13 mouse cellular contexts compared by ENCODE assay signal in the genomic region with DNA sequence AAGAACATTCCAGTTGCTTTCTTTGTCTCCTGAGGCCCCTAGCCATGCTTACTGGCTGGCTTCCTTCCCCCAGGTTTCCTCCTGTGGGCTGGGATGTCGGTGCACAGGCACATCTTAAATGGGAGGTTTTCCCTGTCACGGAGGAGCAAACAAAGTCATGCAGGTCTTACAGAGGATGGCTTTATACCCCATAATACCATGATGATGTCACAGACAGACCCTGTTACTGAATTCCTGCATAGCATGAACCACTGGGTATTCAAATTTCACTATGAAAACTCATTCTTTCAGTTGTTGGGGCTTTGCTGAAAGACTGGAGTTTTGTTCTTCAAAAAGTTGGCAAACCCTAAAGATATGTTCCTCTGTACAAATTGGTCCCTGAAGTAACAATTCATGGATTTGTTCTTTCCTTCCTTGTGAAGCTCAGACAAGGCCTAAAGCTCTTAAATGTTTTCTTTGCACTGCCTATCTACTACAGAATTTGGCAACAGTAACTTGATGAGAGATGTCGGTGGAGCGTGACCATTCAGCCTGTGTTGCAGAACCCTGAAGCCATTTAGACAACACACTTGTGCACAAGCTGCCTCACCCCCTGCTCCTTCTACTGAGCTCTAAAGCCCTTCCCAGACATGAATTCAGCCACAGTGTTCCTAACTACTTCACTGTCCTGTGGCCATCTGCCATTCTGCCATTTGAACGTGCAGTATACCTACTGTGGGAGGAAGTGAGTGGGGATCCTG. TPM values are rescaled to one million over a fixed set of nuclear protein-coding genes. Genes with fewer than 3 reads are reported as not detected.
DNase-seq lines count a peak whose midpoint lies in the region; ATAC-seq lines count a peak whose summit lies in the region.
"Had no signal": no experiment of that assay in that cellular context is flagged by ENCODE, and none has a peak within 500 bp of the region (broad histone marks: within the 10 kb centered on the region; RNA-seq: fewer than 3 reads in every experiment).

No protein-coding gene starts in this region.

- no peak for ATAC-seq in hindbrain, embryonic 15.5 days (ENCODE audit: low FRiP score, low read depth)
- no peak for ATAC-seq in hindbrain, embryonic 11.5 days (ENCODE audit: low FRiP score)
- ATAC-seq in embryonic facial prominence, embryonic 13.5 days (ENCODE audit: insufficient number of reproducible peaks, insufficient read depth, low FRiP score, low TSS enrichment, low read depth): no peak
- ATAC-seq in kidney, embryonic 16.5 days (ENCODE audit: low FRiP score, low TSS enrichment): peak; percentile 79
- no peak for ATAC-seq in megakaryocyte-erythroid progenitor cell, adult 5-6 weeks (replicated peaks; ENCODE audit: low FRiP score, low TSS enrichment, poor library complexity, severe bottlenecking)

- no peak overlapping the region for H3K4me2 ChIP-seq in hindbrain, embryonic 15.5 days
- H3K4me2 ChIP-seq in hindbrain, embryonic 11.5 days (replicated peaks; ENCODE audit: low read depth, low read length): no peak overlapping the region
- H3K4me2 ChIP-seq in embryonic facial prominence, embryonic 13.5 days: no peak overlapping the region
- no peak overlapping the region for H3K4me2 ChIP-seq in kidney, embryonic 16.5 days (replicated peaks; ENCODE audit: low read depth, low read length)

- no peaks in the 10 kb centered on the region for H3K36me3 ChIP-seq in hindbrain, embryonic 15.5 days
- H3K36me3 ChIP-seq in hindbrain, embryonic 11.5 days (ENCODE audit: control insufficient read depth, insufficient read depth, low read length): no peaks in the 10 kb centered on the region
- no peaks in the 10 kb centered on the region for H3K36me3 ChIP-seq in embryonic facial prominence, embryonic 13.5 days
- H3K36me3 ChIP-seq in kidney, embryonic 16.5 days (ENCODE audit: insufficient read depth, low read length): no peaks in the 10 kb centered on the region

- no peaks in the 10 kb centered on the region for H3K27me3 ChIP-seq in hindbrain, embryonic 15.5 days
- no peaks in the 10 kb centered on the region for H3K27me3 ChIP-seq in hindbrain, embryonic 11.5 days (ENCODE audit: control insufficient read depth, insufficient read depth, low read length)
- H3K27me3 ChIP-seq in embryonic facial prominence, embryonic 13.5 days: no peaks in the 10 kb centered on the region
- no peaks in the 10 kb centered on the region for H3K27me3 ChIP-seq in kidney, embryonic 16.5 days (ENCODE audit: insufficient read depth, low read length)
- H3K27me3 ChIP-seq: CH12.LX had no signal

- 65% methylated on average over 5 of the region's 5 CpGs for WGBS in hindbrain, embryonic 15.5 days
- WGBS in hindbrain, embryonic 11.5 days: 72% methylated on average over 5 of the region's 5 CpGs
- WGBS in embryonic facial prominence, embryonic 13.5 days: 43% methylated on average over 5 of the region's 5 CpGs
- WGBS in kidney, embryonic 16.5 days: 30% methylated on average over 5 of the region's 5 CpGs

- DNase-seq in hindbrain, embryonic 11.5 days (ENCODE audit: low spot score): no peak
- peak; percentile 46 for DNase-seq in Muller cell, postnatal 12 days (ENCODE audit: inconsistent ontology term)
- DNase-seq in adrenal gland, adult 2 months: no peak
- no peak for DNase-seq in adrenal gland, postnatal 36 days
- DNase-seq: cerebellum, adult 9-10 months; layer of hippocampus, adult 9-11 months had no signal

- no peak overlapping the region for H3K9ac ChIP-seq in hindbrain, embryonic 15.5 days
- no peak overlapping the region for H3K9ac ChIP-seq in hindbrain, embryonic 11.5 days (ENCODE audit: low read depth, low read length)
- no peak overlapping the region for H3K9ac ChIP-seq in embryonic facial prominence, embryonic 13.5 days
- H3K9ac ChIP-seq in kidney, embryonic 16.5 days (replicated peaks; ENCODE audit: low read length): no peak overlapping the region
- H3K9ac ChIP-seq: liver, embryonic 14.5 days had no signal

- H3K27ac ChIP-seq in hindbrain, embryonic 15.5 days (replicated peaks): peak overlapping the region; percentile 6; the same call in 1 of the 2 replicates
- H3K27ac ChIP-seq in hindbrain, embryonic 11.5 days (ENCODE audit: low read depth, low read length): no peak overlapping the region
- H3K27ac ChIP-seq in embryonic facial prominence, embryonic 13.5 days: peak overlapping the region; percentile 61
- H3K27ac ChIP-seq in kidney, embryonic 16.5 days (ENCODE audit: low read length): peak overlapping the region; percentile 78
- H3K27ac ChIP-seq: liver, embryonic 14.5 days had no signal

- H3K4me3 ChIP-seq in hindbrain, embryonic 15.5 days: no peak overlapping the region
- no peak overlapping the region for H3K4me3 ChIP-seq in hindbrain, embryonic 11.5 days (ENCODE audit: low read depth, low read length)
- no peak overlapping the region for H3K4me3 ChIP-seq in embryonic facial prominence, embryonic 13.5 days
- no peak overlapping the region for H3K4me3 ChIP-seq in kidney, embryonic 16.5 days (ENCODE audit: low read length)
- H3K4me3 ChIP-seq: megakaryocyte, embryonic 14.5 days had no signal

- H3K4me1 ChIP-seq in hindbrain, embryonic 15.5 days (replicated peaks): no peaks in the 10 kb centered on the region; the same call in 1 of the 2 replicates
- H3K4me1 ChIP-seq in hindbrain, embryonic 11.5 days (replicated peaks; ENCODE audit: control insufficient read depth, insufficient read depth, low read length): no peaks in the 10 kb centered on the region
- H3K4me1 ChIP-seq in embryonic facial prominence, embryonic 13.5 days: peaks cover 32% of the 10 kb centered on the region
- peaks cover 26% of the 10 kb centered on the region for H3K4me1 ChIP-seq in kidney, embryonic 16.5 days (ENCODE audit: insufficient read depth, low read length)

- H3K9me3 ChIP-seq in hindbrain, embryonic 15.5 days: no peaks in the 10 kb centered on the region
- H3K9me3 ChIP-seq in hindbrain, embryonic 11.5 days (ENCODE audit: control insufficient read depth, low read length): no peaks in the 10 kb centered on the region
- H3K9me3 ChIP-seq in embryonic facial prominence, embryonic 13.5 days: no peaks in the 10 kb centered on the region
- no peaks in the 10 kb centered on the region for H3K9me3 ChIP-seq in kidney, embryonic 16.5 days (ENCODE audit: low read length)
- H3K9me3 ChIP-seq: megakaryocyte, embryonic 14.5 days had no signal

RNA-seq across cellular contexts. Expression of a gene that starts 57.8 kb away (rescaled TPM):
- 157 and 161 TPM in 2 replicates for polyA plus RNA-seq in hindbrain, embryonic 15.5 days (2015; fragmentation: Nextera tagmentation; extraction: Ambion mirVana)
- 102 and 104 TPM in 2 replicates for polyA plus RNA-seq in hindbrain, embryonic 11.5 days (2014; fragmentation: Nextera tagmentation; extraction: Ambion mirVana)
- polyA plus RNA-seq in embryonic facial prominence, embryonic 13.5 days (2015; fragmentation: Nextera tagmentation; extraction: Ambion mirVana): 66.9 and 71.1 TPM in 2 replicates
- 66.9 and 68.9 TPM in 2 replicates for polyA plus RNA-seq in kidney, embryonic 16.5 days (2015; fragmentation: Nextera tagmentation; extraction: Ambion mirVana)
- total RNA-seq in megakaryocyte-erythroid progenitor cell, adult 5-6 weeks (2014; fragmentation: Nextera tagmentation): 11.1 and 12.1 TPM in 2 replicates
- total RNA-seq in megakaryocyte-erythroid progenitor cell, adult 5-6 weeks (2017): 3.1 and 9.3 TPM in 2 replicates
- total RNA-seq in adrenal gland, adult 2 months (2021): 10 to 100 TPM; 14.7 to 19.2 TPM
- 14.9 and 16.0 TPM in 2 replicates for polyA plus RNA-seq in adrenal gland, adult 2 months (2012; rRNA removed)
- total RNA-seq in adrenal gland, postnatal 36 days (2021): 10 to 100 TPM; 19.3 TPM
